Mouse (Mus musculus) layer of hippocampus, adult 9-10 months (tissue): Measurements from ENCODE around the gene Cyp4f17.
A peak's percentile ranks its signal among the peaks of the same experiment; 100 is the strongest.
"Not testable (repeated sequence)": the region's sequence is repeated elsewhere in the genome, so short reads cannot be mapped to it uniquely, and the experiment has no call there.

ENCODE experiments used
- DNase-seq: peaks from one replicate; pipeline ENCODE4 v3.0.0; 2022; ENCODE audit warnings: low spot score

Cyp4f17 gene

DNA sequence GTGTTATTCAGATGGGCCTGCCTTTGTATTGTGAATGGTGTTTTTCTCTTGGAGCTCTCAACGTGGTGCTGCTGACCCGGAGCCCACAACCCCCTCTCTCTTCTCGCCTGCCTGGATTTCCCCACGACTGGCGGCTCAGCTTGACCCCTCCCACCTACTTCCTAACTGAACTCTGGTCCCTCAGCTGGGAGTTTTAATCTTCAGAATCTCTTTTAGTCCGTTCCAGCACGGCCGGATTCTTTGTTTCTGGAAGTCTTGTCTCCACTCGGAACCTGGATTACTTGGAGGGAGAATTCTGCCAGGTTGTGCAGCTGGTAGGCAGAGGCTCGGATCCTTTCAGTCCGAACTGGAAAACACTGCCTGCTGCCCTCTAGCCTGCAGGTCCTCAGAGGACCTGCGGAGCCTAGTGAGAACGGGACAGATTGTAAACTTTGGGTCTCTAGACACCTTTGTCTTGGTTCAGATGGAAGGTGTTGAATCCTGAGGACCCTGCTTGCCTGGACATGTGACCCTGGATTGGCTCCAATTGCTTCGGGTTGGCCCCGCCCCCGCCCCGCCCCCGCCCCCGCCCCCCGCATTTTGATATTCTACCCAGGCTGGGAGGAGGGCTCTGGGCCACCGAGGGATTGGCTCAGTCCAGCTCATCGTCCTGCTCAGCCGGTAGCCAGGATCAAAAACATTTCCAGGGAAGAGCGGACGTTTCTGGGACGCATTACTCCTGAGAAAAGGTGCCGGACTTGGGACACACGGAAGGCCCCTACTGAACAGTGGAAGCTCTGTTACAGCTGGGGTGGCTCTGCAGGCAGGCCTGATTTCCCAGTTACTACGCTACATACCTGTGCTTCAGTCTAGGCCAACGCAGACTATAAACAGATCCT lies at the start of gene Cyp4f17:
Cyp4f17 (plus strand) TSS at position 200 of the 878 bp plus-strand sequence.
- DNase-seq: no peak

DNA sequence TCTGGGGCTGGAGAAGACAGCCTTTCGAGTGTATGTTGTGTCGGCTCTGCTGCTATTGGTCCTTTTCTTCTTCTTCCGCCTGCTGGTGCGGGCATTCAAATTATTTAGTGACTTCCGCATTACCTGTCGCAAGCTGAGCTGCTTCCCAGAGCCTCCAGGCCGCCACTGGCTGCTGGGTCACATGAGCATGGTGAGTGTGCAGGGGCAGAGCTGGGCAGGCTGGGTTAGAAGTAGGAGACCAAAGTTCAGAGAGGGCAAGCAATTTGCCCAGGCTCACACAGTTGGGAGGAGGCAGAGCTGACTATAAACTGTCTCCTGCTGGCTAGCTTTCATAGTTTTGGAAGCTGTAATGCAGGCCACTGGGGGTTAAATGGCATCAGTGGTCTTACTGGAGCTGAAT lies 37.4 kb upstream of the Cyp4f17 start:
- no peak for DNase-seq

DNA sequence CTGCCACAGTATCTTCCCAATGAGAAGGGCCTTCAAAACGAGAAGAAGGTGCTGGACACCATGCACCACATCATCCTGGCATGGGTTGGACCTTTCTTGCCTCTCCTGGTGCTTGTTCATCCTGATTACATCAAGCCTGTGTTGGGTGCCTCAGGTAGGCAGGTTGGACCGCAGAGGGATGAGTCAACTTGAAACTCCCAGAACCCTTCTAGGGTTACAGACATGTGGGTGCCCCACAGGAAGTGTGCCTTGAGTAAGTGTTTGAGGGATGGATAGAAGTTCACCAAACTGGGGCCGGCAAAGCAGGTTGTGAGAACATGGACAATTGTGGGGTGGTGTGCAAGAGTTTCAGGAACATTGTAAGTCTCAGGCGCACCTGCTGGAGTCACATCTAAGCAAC lies 35.1 kb upstream of the Cyp4f17 start:
- no peak for DNase-seq

DNA sequence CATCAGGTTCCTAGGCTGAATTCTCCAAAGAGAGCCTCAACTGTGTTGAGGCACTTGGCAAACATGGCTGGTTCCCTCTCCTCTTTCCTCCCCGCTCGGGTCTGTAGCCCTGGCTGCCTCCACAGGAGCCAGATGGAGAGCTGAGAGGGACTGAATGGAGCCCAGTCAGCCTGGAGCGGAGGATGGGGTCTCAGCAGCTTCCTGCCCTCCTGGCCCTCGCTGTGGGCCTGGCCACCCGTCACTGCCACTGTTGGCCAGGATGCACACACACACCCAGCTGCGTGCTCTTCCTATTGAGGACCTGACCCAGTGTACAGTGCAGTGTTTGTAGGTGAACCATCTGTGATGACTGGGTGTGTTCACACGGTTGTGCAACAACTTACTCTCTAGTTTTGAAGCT lies 33.7 kb upstream of the Cyp4f17 start:
- DNase-seq: no peak

DNA sequence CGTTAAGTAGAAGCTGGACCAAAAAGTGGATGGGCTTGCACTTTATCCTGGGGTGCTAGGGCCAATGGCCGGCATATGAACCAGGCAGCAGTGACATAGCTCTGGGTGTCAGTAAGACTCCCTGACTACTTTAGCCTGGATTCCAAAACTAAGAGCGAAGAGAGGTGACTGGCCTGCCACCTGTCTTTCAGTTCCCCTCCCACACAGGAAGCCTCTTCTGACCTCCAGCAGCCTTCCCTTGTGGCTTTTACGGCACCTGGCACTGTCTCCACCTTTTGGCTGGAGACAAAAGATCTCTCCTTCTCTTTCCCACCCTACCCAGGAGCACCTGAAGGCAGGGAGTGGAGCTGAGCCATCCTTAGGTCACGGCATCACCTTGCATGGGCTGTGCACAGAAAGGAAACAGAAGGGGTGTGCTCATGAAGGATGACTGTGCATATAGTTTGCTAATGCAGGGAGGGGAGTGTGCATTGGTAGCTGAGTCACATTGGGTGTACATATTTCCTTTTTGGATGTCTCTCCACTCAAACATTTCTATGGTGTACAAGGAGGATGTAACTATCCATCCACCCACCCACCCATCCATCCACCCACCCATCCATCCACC lies 30.8 kb upstream of the Cyp4f17 start:
- DNase-seq: no peak

DNA sequence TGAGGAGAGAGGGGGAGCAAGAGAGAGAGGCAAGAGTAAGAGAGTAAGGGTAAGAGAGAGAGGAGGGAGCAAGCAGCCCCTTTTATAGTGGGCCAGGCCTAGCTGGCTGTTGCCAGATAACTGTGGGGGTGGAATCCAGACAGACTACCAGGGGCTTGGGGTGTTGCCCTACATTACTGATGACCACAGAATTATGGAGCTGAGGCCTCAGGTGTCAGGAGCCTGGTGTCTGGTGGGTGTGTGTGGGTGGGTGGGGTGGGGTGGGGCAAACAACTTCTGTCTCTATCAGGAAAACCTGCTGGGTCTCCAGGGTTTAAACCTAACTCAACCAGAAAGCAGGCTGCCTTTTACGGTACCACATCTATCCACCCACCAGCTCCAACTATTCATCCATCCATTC lies 28.6 kb upstream of the Cyp4f17 start:
- DNase-seq: no peak

DNA sequence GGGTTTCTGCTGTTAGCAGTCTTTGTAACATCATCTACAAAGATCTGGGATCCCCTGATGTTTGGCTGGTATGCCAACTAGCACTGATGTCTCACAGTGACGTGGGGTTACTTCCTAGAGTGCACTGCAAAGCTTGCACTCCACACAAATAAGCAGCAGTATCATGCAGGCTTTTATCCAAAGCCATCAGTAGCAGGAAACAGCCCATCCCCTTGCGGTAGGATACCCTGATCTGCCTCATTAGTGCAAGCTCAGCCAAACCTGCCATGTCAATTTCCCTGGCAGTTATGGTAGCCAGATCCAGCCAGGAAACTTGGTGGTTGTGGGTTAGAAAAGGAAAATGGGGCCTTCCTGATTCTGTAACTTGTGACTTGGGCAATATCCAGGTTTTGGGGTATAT lies 27.1 kb upstream of the Cyp4f17 start:
- no peak for DNase-seq

DNA sequence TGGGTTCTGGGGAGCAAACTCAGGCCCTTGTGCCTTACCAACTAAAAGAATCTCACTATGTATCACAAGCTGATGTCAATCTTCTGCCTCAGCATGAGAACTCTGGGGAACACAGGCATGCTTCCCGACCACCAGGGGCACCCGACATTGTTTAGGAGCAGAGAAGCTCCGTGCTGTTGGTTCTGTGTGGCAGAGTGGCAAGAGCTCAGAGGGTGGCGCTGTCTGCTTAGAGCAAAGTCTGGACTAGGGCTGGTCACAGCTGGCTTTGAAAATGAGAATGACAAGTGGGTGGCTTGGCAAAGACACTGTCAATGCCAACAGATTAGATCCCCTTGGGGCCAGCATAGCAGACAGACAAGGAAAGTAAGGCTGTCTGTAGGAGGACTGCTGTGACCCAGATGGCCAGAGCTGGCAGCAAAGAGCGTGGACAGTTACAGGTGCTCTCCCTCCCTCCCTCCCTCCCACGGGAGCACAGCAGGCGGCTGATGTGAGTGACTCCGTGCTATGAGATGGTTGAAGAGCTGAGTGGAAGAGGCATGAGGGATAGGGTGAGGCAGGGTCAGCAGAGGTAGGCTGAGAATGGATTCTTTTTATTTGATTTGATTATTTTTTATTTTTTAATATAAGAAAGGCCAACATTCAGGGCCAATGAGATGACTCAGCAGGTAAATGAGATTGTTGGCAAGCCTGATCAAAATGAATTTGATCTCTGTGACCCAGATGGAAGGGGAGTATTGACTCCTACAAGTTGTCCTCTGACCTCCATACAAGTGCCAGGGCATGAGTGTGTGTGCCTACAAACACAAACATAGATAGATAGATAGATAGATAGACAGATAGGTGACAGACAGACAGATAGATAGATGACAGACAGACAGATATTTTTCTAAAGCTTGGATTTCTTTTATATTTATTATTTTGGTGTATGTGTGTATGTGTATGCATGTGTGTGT lies 26.0 kb upstream of the Cyp4f17 start:
- DNase-seq: no peak

DNA sequence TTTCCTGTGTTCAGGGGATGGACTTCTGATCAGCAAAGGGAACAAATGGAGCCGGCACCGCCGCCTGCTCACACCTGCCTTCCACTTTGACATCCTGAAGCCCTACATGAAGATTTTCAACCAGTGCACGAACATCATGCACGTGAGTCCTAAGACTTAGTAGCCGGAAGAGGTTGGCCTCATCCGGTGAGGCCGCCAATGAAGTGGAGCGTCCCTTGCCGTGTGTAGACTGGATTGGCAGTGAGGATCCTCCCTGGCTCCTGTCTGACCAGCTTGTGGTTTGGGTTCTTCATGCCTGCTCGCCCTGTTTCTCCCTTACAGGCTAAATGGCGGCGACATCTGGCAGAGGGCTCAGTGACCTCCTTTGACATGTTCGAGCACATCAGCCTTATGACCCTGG lies 24.1 kb upstream of the Cyp4f17 start:
- no peak for DNase-seq

DNA sequence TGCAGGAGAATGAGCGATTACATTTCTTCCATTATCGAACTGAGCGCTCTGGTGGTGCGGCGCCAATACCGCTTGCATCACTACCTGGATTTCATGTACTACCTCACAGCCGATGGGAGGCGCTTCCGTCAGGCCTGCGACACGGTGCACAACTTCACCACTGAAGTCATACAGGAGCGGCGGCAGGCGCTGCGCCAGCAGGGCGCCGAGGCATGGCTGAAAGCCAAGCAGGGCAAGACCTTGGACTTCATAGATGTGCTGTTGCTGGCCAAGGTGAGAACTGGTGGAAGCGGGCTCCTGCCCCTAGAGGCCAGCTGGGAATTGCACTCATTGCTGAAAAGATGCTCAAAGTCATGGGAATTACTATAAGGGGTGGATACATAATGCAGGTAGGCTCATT lies 22.6 kb upstream of the Cyp4f17 start:
- DNase-seq: no peak

DNA sequence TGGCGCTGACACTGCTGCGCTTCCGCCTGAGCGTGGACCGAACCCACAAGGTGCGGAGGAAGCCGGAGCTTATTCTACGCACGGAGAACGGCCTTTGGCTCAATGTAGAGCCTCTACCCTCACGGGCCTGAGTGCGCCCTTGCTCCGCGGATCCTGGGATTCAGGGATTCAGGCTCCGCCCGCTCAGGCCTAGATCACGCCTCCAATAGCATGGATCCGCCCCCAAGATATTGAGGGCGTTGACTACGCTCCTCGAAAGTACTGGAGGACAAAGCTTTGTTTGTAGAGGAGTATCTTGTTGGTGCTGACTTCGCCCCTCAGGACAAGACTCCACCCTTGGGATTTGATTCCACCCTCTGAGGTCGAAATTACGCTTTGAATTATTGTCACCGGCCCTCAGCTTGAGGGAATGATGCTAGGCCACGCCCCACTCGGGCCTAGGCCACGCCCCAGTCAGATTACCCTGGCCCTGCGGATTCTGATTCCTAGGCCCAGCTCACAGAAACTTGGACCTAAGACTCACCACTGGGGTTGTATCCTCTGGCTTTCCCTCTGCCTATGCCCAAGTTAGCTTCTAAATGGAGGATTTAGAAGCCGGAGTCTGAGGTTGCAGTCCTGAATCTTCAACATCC lies 13.4 kb upstream of the Cyp4f17 start:
- no peak for DNase-seq

DNA sequence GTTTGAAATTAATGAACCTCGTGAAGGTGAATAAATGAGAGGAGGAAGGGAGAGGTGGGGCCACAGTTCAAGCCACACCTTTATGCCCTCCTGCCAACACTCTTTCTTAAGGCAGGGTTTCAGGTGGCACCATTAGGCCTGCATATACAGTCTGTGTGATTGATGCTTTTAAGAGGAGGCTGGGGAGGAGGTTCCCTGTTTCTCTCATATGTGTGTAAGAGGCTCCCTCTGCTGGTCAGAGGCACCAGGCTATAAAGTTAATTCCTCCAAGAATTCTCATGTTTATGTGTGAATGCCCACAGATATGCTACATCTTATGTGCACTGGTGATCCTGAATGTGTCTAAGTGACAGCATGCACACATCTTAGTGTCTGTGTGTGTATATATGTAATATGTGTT lies 11.2 kb upstream of the Cyp4f17 start:
- peak; percentile 72 for DNase-seq

DNA sequence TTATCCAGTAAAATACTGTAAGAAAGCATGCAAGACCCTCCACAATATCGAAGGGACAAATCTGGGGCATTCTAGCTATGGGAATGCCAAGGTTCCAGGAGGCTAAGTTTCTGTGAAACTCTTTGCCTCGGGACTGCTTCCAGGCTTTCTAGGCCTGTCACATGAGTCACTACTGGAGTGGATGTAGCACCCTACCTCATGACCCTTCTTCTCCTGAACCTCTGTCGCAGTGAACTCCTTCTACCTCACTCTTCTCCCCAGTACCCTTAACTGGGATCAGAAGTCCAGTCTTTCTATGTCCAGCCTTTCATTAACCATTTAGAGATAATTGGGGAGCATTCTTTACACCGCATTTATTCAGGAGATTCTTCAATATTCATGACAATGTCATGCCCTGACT lies 5.3 kb upstream of the Cyp4f17 start:
- not testable (repeated sequence) for DNase-seq

DNA sequence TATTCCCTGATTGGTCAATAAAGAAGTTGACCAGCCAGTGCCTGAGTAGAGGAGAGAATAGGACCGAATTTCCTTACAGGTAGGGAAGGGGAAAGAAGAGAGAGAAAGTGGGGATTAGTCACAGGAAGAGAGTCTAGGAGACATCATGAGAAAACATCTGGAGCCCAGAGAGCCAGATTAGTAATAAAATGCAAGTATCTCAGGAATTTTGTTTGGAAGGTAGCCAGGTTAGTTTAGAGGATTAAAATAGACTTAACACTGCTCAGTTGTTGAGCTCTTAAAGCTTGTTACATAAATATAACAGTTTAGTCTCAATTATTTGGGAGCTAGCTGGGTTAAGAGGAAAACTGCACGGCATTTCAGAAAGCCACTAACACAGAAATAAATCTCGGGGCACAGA lies 4.8 kb upstream of the Cyp4f17 start:
- no peak for DNase-seq

DNA sequence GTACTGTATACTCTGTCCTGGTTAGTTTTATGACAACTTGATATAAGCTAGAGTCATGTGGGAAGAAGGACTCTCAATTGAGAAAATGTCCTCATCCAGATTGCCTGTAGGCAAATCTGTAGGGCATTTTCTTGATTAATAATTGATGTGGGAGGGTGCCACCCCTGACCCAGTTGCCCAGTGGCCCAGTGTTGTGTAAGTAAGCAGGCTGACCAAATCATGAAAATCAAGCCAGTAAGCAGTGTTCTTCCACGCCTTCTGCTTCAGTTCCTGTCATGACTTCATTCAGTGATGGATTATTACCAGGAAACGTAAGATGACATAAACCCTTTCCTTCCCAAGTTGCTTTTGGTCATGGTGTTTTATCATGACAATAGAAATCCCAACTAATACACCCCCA lies 2.7 kb upstream of the Cyp4f17 start:
- DNase-seq: no peak

DNA sequence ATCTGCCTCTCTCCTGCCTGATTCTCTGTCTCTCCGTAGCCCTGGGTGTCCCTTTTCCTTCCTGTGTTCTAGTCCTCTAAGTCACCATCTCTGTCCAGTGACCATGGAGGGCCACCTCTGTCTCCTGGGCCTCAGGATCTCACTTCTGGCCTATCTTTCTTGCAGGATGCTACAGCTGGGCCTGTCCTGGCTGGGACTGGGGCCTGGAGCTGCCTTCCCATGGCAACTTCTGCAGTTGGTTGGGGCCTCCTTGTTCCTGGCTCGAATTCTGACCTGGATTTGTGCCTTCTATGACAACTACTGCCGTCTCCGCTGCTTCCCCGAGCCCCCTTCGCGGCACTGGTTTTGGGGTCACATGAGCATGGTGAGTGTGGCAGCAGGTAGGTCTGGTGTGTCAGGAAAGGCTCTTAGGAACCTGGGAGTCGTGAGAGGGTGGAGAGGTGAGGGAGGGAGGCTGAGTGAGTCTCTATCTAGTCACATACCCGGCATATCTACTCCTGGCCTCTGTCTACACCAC lies 937 bp downstream of the Cyp4f17 start:
- no peak for DNase-seq

DNA sequence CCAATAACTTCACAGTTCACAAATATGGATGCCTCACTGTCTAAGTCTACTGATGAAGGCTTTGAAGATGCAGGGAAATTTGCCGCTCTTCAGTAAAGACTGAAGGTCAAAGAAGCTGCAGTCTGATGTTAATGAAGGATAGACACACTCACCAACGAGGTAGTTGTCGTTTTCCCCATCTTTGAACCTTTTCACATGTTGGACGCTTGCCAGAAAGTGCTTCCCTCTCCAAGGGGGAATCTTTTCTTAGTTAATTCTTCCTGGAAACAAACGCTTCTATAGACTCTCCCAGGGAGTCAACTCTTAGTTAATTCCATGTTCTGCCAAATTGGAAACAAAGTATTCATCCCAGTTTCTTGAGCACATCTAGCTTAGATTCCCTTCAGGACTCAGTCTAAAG lies 10.3 kb downstream of the Cyp4f17 start:
- no peak for DNase-seq

DNA sequence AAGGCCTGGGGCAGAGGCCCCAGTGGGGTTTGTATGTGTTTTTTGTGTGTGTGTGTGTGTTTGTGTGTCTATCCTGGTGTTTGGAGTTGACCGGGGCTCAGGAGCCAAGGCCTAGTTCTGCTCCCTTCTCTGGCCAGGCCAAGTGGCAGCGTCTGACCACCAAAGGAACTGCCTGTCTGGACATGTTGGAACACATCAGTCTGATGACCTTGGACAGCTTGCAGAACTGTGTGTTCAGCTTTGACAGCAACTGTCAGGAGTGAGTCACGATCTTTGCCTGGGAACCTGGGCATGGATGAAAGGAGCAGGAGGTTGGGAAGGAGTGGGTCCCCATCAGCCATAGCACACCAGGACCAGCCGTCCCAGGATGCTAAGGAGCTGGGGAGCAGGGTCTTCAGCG lies 16.1 kb downstream of the Cyp4f17 start:
- no peak for DNase-seq

DNA sequence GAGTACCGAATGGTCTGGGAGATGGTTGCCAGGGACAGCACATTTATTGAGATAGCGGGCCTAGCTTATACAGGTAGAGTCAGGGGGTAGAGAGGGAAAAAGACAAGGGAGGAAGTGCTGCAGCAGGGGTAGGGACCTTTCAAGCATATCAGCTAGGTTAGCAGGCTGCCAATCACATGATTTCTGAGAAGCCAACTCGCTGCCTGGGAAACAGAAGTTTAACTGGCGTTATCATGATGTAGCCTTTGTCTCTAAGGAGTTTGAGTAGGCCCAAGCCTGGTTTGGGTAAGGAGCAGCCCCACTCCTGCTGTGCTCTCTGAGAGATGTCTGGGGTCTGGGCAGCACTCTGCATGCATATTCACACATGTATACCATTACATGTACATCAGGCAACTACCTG lies 16.5 kb downstream of the Cyp4f17 start:
- no peak for DNase-seq

DNA sequence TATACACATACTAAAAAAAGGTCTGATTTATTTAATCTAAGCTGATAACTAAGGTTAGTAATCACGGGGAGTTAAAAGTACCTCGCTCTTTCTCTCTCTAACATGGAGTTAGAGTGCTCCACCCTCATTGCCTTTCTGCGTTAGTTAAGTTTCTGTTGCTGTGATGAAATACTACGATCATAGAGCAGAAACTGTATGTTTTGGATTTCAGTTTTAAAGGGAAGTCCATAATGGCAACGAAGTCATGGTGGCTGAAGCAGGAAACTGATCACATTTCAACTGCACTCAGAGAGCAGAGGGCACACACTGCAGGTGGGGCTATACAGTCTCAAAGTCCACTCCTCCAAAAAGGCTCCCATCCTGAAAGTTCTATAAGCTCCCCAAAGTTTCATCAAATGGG lies 17.0 kb downstream of the Cyp4f17 start:
- DNase-seq: no peak

DNA sequence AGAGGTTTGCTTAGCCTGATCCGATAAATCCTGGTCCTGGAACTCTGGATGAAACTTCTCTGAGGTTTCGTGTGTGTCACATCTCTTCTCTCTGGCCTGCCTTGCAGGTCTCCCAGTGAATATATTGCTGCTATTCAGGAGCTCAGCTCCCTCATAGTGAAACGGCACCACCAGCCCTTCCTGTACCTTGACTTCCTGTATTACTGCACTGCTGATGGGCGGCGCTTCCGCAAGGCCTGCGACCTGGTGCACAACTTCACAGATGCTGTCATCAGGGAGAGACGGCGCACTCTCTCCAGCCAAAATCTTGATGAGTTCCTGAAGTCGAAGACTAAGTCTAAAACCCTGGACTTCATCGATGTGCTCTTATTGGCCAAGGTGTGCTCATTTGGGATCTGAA lies 18.0 kb downstream of the Cyp4f17 start:
- DNase-seq: no peak

DNA sequence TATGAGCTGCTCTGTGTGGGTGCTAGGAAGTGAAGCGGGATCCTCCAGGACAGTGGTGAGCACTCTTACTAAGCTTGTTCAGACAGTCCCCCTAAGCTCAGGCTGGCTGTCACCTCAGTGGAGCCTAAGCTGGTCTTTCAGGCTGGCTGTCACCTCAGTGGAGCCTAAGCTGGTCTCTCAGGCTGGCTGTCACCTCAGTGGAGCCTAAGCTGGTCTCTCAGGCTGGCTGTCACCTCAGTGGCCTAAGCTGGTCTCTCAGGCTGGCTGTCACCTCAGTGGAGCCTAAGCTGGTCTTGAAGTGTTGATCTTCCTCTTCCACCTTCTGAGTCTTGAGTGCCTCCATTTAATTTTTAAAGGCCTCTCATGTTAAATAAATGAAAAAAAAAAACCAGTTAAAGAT lies 20.5 kb downstream of the Cyp4f17 start:
- DNase-seq: not testable (repeated sequence)
